Mouse (Mus musculus): ENCODE measurements at regions not wholly inside any gene's neighbourhood (a gene's known extent, or its start where the extent isn't known, plus 50 kb on each side); places are given as distances from the start of the nearest gene placed in this dataset.

GRCm38 (mm10) chr10:111620927-111621676, 115.0 kb downstream of the Phlda1 start:
- no peak for TF ChIP-seq EP300 (IDR thresholded peaks at IDR 0.05; ENCODE audit: low read depth)
- TF ChIP-seq CTCF (IDR thresholded peaks at IDR 0.05; ENCODE audit: low read depth) = no peak

All from heart, postnatal 0 days (tissue).